Mouse (Mus musculus): ENCODE data around the gene Prrx2.

Prrx2 gene

DNA sequence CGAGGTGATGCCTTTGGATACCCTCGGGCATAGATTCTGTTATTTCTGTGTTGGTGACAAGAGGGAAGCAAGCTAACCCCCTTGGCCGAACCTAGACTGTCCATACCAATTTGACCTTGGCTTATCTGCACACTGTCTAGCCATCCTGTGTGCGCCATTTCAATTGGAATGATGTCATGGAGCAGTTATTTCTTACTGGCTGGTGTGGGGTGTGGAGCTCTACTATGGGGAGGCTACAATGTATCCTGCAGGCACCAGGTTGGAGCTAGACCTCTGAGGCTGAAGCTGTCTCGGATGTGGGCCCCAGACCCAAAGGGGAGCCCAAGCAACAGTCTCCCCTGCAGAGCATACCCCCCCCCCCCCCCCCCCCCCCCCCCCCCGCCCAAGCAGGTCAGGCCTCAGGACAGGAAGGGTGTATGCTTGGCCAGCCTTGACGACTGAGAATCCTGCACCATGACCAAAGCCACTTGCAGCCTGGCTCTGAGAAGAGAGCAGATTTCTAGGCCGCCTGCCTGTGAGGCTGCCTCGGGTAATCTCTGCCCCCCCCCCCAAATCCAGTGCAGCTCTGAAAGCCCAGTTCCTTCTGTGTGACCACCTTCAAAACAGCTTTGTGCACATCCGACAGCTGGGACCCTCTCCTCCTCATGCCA is at the start of gene Prrx2:
Gene Prrx2, plus strand, starts transcription at position 600 of the 650 bp plus-strand sequence.
- no peak for DNase-seq (ENCODE audit: low read depth, low spot score)

DNA sequence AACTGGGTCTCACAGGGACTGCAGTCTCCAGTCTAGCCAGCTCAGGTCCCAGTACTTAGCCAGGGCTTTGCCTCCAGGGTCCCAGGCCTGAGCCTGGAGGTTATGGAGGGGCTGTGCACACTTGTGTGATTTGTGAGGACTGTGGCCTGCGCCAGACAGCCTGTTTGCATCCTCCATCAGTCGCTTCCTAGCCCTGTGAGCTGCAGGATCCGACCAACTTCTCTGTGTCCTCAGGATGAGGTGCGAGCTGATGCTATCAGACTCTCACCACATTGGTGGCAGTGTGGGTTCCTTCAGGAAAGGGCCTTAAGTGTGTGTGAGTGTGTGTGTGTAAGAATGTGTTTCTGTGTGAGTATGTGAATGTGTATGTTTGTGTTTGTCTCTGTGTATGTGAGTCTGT is 47.3 kb upstream of the Prrx2 start:
- DNase-seq (ENCODE audit: low read depth, low spot score) = no peak

- DNase-seq (ENCODE audit: low read depth, low spot score) = no peak
Observed at GRCm38 (mm10) chr2:30792061-30792460, 42.7 kb upstream of the Prrx2 start.

- DNase-seq (ENCODE audit: low read depth, low spot score) = peak; percentile 82
Observed at GRCm38 (mm10) chr2:30794179-30795108, 40.3 kb upstream of the Prrx2 start.

GRCm38 (mm10) chr2:30795271-30795888 is 39.4 kb upstream of the Prrx2 start:
- DNase-seq (ENCODE audit: low read depth, low spot score) = no peak

DNA sequence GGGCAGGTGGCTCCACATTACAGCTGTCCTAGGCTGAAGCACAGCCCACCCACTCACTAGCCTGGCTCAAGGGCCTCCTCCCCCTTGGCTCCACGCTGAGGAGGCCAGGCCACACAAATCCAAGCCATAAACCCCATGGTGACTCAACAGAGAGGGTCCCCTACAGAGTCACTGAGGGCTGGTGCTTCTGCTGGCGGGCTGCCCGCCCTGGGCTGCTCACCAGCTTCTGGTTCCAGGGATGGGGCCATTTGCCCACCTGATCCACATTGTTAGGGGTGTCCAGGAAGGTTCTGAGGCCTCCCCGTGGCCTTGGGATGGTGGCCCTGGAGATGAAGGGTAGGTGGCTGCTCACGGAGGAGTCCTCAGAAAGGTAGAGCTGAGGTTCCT is 38.9 kb upstream of the Prrx2 start:
- DNase-seq (ENCODE audit: low read depth, low spot score) = no peak

GRCm38 (mm10) chr2:30796382-30796781 is 38.4 kb upstream of the Prrx2 start:
- peak; percentile 77 for DNase-seq (ENCODE audit: low read depth, low spot score)

DNA sequence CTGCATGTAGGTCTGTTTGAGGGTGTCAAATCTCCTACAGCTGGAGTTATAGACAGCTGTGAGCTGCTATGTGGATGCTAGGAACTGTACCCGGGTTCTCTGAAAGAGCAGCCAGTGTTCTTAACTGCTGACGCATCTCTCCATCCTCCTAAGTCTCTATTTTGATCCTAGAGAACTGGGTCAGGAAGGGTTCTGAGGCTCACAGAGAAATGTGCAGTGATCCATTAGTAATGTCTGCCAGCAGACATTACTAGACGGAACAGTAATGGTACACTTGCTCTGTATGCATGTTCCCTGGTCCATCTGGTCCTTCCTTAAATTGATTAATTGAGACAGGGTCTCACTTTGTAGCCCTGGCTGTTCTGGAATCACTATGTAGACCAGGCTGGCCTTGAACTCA is 35.3 kb upstream of the Prrx2 start:
- no peak for DNase-seq (ENCODE audit: low read depth, low spot score)

DNA sequence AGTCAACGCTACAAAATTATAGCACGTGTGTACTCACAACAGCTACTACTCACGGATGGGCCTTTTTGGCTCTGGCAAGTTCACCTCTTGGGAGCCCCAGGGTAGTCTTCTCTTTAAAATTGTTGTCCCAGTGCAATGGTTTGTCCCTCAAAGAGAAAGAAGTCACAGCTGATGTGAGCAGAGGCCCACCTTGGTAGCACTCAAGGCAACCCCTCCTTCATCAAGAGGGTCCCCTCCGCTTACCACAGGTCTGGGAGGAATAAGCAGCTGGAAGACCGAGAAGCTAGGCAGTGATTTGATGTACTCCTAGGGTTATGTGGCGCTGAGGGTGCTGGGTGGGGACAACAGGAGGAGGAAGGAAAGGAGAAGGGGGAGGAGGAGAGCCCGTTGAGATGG is 34.1 kb upstream of the Prrx2 start:
- DNase-seq (ENCODE audit: low read depth, low spot score) = no peak

- DNase-seq (ENCODE audit: low read depth, low spot score) = peak; percentile 42
Observed at GRCm38 (mm10) chr2:30801067-30801852, 33.5 kb upstream of the Prrx2 start.

GRCm38 (mm10) chr2:30803604-30804003 is 31.2 kb upstream of the Prrx2 start, which contains the start of gene 1700001O22Rik:
1700001O22Rik (minus strand) TSS chr2:30803661.
- DNase-seq (ENCODE audit: low read depth, low spot score) = no peak

DNA sequence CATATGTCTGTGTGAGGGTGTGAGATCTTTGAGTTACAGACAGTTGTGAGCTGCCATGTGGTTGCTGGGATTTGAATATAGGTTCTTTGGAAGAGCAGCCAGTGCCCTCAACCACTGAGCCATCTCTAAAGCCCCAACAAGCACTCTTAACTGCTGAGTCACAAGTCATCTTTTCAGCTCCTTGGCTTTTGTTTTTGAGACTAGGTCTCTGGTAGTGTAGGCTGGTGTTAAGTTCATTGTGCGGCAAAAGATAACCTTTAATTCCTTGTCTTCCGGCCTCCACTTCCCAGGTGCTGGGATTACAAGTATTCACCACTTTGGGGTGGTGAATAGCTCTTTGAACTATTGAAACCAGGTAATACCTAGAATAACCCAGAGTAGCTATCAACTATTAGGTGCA is 28.8 kb upstream of the Prrx2 start:
- DNase-seq (ENCODE audit: low read depth, low spot score) = no peak

DNA sequence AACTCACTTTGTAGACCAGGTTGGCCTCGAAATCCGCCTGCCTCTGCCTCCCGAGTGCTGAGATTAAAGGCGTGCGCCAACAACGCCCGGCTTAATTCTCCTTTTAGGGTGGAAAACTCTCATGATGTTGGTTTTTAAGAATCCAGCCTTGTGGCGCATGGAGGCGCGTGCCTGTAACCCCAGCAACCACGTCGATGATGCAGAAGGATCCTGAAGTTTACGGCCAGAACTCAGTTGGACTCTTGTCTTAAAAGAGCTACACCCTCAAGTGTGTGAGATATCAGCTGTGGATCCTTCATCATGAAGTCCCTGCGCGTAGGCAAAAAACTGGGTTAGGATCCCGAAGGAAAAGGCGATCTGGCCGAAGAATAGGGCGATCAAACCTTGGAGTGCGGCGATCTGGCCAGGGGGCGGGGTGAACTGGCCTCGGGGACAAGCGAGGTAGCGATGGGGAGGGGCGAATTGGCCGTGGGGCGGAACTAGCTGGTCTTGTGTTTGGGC is 27.6 kb upstream of the Prrx2 start:
- no peak for DNase-seq (ENCODE audit: low read depth, low spot score)

- peak; percentile 99 for DNase-seq (ENCODE audit: low read depth, low spot score)
Observed at GRCm38 (mm10) chr2:30807648-30808295, 27.0 kb upstream of the Prrx2 start, which contains the start of gene Ntmt1. Ntmt1 (plus strand) TSS chr2:30807826.

DNA sequence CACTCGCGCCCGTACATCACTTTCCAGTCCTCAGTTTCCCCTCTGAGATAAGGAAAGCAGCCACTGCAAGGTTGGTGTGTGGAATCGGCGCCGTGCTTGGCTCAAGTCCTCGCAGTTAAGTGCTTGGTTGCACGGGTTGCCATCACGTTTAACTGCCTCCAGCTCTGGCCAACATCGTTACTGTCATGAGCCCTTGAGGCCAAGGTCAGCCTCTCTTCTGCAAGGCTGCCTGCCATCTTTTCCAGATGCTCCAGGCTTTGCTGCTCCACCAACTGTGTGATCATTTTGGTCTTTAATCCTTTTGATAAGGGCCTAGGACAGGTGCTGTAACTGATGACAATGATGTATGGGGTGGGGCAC is 26.5 kb upstream of the Prrx2 start:
- no peak for DNase-seq (ENCODE audit: low read depth, low spot score)

DNA sequence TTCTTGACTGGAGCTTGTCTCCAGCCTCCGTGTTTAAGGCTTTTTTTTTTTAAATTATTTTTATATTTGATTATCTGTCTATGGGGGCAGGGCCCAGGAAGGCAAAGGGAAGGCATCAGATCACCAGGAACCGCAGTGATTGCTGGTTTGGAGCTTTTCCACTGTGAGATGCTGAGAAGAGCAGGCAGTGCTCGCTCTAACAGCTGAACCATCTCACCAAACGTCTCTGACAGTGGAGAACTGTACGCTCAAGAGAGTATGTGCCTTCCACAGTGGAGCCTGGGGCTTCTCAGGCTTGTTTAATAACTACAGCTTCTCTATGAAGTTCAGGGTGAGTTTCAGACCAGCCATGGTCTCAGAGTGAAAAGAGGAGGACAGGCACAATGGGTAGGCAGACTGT is 25.3 kb upstream of the Prrx2 start:
- no peak for DNase-seq (ENCODE audit: low read depth, low spot score)

DNA sequence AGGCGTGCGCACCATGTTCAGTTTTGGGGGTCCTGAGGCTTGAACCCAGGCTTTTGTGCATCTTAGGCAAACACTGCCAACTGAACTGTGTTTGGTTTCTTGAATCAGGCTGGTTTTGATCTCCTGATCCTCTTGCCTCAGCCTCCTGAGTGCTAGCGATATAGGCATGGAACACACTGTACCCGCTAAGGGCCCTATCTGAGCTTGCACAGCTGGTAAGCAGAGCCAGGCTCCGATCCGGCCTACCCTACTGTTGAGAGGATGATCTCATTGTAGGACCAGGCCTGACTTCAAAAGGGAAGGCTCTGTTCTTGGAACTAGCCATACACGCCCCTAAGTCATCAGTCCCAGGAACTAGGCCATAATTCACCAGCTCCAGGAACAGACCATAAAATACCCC is 24.2 kb upstream of the Prrx2 start:
- DNase-seq (ENCODE audit: low read depth, low spot score) = no peak

- no peak for DNase-seq (ENCODE audit: low read depth, low spot score)
Observed at GRCm38 (mm10) chr2:30816383-30816782, 18.4 kb upstream of the Prrx2 start.

- DNase-seq (ENCODE audit: low read depth, low spot score) = no peak
Observed at GRCm38 (mm10) chr2:30819873-30820272, 14.9 kb upstream of the Prrx2 start.

DNA sequence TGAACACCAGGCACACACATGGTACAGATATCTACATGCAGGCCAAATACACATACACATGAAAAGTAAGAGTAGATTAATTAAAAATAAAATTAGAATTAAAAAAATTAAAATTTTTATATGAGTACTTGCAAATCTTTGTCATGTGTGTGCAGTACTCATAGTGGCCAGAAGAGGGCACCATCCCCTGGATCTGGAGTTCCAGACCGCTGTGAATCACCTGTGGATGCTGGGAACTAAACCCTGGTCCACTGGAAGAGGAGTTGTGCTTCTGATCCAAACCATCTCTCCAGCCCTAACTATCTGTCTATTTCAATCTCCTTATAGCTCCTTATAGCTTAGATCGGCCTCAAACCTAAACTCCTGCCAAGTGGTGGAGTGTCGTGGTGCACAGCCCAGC is 13.7 kb upstream of the Prrx2 start:
- DNase-seq (ENCODE audit: low read depth, low spot score) = no peak

DNA sequence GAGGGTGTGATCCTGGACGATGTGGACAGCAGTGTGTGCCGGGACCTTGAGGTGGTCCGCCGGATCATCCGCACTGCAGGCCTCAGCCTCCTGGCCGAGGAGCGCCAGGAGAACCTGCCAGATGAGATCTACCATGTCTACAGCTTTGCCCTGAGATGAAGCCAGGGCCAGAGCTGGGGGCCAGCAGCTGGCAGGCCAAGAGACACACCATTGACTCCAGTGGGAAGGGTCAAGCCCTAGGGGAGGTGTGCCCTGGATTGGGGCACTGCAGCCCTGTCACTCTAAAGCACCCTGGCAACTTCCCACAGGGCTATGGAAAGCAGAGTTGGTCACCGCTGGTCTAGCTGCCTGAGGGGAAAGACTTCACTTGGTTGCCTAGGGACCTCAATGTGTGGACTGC is 12.3 kb upstream of the Prrx2 start:
- DNase-seq (ENCODE audit: low read depth, low spot score) = no peak

All from skeletal muscle tissue, adult 2 months (tissue).